Mouse (Mus musculus) cerebral cortex, adult 2 months (tissue): ENCODE results near the gene Thsd7a.

Experiments used
- WGBS: fragments of 180-500 bp; shearing (Covaris S2); methylation state at CpG from one replicate; pipeline ENCODE4 v1.1.7; 2018; 5-methylcytosine and 5-hydroxymethylcytosine counted together

The Thsd7a gene

GRCm38 (mm10) chr6:12748787-12749530, at the start of gene Thsd7a:
Thsd7a (minus strand) TSS chr6:12749410.
- under 1% methylated on average over 56 of the region's 56 CpGs for WGBS

DNA sequence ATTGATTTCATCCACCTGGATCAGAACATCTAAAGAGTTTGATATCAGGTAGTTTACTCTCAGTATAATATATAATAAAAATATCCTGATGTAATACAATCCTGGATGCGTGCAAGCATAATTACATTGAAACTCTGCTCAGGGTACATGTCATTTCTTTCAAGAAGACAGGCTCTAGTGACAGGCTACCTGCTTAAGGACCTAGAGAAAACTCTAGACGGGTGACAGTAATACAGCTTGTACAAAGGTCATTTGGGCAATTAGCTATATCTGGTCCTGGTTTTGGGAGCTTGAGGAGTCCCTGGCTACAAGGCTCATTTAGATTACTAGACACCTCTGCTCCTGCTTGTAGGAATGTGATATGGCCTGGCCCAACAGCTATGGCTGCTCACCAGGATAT, 37.9 kb upstream of the Thsd7a start:
- WGBS = 87% methylated on average over 2 of the region's 2 CpGs

GRCm38 (mm10) chr6:12786378-12786982, 37.3 kb upstream of the Thsd7a start:
- 84% methylated on average over 2 of the region's 2 CpGs for WGBS

- WGBS = 76% methylated on average over 8 of the region's 8 CpGs
Observed at GRCm38 (mm10) chr6:12784918-12785618, 35.9 kb upstream of the Thsd7a start.

DNA sequence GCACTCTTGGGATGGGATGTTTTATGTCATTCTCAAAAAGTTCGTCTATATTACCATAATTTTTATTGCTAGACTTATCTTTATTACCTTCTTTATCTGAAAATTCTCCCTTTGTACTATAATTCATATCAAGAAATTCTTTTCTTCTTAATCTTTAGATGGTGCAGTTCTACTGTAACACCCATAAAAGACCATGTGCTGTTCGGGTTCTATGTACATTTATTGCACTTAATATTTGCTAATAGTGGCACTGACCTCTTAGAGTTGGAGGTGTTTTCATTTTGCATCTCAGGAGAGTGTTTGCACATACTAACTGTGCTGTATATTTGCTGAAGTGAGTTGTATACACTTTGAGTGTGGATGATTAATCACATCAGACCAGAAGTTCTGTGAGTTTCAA, 23.6 kb upstream of the Thsd7a start:
- WGBS = 75% methylated on average over 2 of the region's 2 CpGs

DNA sequence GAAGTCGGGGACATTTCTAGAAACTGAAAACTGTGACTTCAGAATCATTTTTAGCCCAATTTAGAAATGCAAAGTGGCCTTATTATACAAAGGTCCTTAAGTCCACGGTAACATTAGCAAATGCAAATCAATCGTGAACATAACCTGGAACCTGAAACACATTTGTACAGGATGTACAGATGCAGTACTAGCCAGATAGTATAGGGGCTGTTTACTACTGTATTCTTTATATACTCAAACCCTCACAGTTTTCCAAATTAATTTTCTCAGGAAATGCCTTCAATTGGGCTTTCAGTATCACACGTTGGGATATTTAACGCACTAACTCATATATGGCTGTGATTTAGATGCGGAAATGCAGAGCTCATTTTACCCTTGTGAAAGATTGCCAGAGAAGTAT, 16.0 kb upstream of the Thsd7a start:
- WGBS = 59% methylated on average over 6 of the region's 6 CpGs

DNA sequence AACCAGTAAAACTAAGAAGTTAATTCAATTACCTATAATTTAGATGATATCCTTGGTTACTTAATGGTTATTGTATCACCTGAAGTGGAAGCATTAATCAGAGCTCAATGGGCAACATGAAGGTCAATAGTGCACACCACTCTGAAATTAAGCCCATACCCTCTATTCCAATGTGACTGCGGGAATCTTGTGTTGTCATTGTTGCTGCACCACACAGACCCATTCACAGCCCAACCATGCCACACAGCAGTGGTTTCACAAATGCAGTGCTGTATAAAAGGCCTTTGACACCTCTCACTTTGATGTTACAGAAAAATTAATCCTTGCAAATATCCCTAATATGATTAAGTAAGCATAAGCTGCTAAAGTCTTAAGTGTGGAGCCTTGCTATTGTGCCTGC, 15.4 kb upstream of the Thsd7a start:
- 70% methylated on average over 1 of the region's 1 CpGs for WGBS

GRCm38 (mm10) chr6:12763816-12764215, 14.6 kb upstream of the Thsd7a start:
- 82% methylated on average over 3 of the region's 3 CpGs for WGBS

- WGBS = 72% methylated on average over 8 of the region's 8 CpGs
Observed at GRCm38 (mm10) chr6:12759328-12760193, 10.4 kb upstream of the Thsd7a start.

- 66% methylated on average over 2 of the region's 2 CpGs for WGBS
Observed at GRCm38 (mm10) chr6:12750441-12750840, 1.2 kb upstream of the Thsd7a start.

DNA sequence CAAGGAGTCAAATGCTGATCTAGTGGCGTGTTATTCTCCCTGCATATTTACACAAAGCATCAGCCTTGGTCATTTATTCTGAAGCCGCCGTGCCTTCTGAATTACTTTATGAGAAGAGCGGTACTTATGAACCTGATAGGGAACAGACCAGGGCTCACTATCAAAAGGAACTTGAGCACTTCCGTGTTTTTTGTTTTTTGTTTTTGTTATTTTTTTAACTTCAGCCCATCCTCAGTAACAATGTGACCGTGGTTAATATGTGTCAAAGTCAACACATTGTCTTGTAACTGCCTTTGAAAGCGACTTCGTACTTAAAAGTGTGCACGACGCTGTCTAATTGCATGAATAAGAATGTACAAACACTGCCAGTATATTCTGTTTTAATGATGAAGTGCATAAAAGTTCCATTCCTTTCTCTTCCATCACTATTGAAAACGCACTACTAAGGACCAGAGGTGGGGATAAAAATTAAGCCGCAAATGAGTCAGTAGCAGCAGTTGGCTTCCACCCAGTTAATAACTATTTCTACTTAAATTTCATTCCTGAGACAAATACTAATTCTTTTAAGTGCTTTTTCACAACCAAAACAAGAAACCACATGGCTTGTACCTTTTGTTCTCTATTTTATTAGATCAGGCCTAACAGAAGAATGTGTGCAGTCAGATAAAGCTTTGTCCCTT, 461 bp upstream of the Thsd7a start:
- 20% methylated on average over 12 of the region's 12 CpGs for WGBS

- 0% methylated on average over 6 of the region's 6 CpGs for WGBS
Observed at GRCm38 (mm10) chr6:12748454-12748786, 790 bp downstream of the Thsd7a start.

- 5% methylated on average over 11 of the region's 11 CpGs for WGBS
Observed at GRCm38 (mm10) chr6:12747856-12748450, 1.3 kb downstream of the Thsd7a start.

DNA sequence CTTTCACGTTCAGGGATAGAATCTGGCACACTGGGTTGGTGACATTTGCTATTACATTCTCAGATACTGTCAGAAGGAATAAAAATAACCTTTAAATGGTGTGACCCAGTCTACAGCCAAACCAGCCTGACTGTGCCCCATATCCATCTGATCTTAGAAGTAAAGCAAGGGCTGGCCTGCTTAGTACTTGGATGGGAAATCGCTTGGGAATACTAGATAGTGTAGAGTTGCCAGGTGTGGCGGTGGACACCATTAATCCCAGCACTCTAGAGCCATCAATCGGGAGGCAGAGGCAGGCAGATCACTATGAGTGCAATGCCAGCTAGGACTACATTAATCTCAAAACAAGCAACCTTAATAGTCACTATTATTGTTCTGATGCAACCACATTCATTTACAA, 6.4 kb downstream of the Thsd7a start:
- 87% methylated on average over 4 of the region's 4 CpGs for WGBS

GRCm38 (mm10) chr6:12733924-12734323, 15.3 kb downstream of the Thsd7a start:
- 89% methylated on average over 3 of the region's 3 CpGs for WGBS

GRCm38 (mm10) chr6:12716071-12716470, 33.1 kb downstream of the Thsd7a start:
- WGBS = 92% methylated on average over 8 of the region's 8 CpGs

DNA sequence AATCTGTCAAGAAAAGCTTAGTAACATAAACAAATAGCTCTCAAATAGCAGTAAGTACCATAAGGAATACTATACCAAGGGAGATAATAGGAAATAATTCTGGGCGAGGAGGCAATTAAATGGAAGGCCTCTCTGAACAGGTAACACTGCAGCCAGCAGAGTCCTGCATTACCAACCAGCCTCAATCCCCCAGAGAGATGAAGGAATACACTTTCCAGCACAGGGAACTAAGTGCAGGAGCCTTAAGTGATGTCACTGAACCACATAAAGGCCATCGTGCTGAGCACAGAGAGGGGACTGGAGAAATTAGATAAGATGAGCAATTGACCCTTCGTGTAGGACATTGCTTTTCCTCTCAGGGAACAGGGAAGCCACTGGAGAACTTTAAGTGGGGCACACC, 36.6 kb downstream of the Thsd7a start:
- WGBS = 83% methylated on average over 3 of the region's 3 CpGs

GRCm38 (mm10) chr6:12702925-12703324, 46.3 kb downstream of the Thsd7a start:
- 81% methylated on average over 3 of the region's 3 CpGs for WGBS

DNA sequence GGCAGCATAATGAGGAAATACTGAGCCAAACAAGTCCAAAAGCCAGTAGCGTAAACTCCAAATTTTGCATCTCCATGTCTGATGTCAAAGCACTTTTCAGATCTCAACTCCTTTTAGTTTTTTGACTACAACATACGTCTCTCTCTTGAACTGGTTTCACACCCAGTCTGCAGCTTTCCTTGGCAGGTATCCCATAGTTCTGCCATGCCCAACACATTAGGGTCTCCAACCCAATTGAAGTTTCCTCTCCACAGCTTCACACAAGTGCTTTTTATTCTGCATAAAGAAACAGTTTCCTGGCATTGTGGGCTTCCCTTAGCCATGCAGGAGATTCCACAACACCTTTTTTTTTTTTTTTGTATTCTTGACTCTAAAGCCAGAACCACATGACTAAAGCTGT, 50.1 kb downstream of the Thsd7a start:
- 63% methylated on average over 2 of the region's 2 CpGs for WGBS

DNA sequence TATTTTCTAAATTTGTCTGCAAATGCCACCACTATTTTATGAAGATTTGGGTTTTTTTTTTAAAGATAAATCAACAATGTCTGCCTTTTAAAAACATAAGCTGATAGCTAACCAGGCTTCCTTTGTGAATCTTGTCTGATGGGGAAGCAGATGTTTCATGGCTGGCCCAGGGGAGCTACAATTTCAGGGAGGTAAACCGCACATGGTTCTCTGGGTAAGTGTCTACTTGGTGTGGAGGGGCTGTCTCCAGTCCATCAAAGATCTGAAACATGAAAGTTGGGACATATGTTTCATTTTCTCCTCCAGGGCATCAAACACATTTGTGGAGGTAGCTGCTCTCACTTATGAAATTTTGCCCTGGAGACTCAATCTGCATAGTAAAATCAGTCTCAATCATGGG, 55.5 kb downstream of the Thsd7a start:
- 95% methylated on average over 1 of the region's 1 CpGs for WGBS

DNA sequence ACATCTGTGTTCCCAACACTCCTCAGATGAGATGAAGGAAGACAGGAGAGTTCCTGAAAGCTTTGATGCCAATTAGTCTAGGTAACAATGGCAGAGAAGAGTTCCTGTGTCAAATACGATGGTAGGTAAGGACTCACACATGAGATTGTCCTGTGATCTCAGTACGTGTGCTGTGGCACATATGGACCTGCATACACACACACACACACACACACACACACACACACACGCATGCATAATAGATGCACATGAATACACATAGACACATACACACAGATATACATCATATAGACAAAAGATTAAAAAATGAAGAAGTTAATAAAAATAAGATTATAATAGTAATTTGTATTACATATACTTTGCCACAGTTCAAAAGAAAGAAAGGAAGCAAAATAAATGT, 56.0 kb downstream of the Thsd7a start:
- WGBS = 94% methylated on average over 3 of the region's 3 CpGs
